Mouse (Mus musculus): Measurements from ENCODE around the gene Tet2.

The Tet2 gene

DNA sequence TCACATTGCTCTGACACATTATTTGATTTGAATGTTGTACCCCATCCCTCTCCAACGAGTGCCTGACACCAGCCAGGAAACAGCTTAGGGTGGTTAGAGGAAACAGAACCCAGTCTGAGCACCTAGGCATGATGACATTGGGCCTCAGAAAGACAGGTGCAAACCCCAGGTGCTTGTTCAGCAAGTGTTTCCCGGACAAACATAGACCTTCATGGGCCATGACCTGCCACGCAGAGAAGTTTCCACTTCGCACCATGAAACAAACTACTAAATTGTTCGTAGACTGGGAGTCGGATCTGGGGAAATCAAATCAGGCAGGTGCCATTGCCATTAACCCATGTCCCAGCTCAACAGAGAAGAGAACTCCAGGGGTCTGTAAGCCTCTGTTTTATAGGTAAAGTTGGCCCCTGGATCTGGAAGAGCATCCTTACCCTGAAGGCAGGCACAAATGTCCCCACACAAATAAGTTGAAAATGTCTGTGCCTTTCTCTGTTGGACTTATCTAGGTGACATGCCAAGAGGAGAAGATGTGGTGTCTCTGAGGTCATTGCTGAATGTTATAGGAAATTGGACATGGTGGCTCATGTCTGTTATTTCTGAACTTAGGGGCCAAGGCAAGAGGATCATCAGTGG is 109.7 kb downstream of the Tet2 start:
- DNase-seq = no peak

DNA sequence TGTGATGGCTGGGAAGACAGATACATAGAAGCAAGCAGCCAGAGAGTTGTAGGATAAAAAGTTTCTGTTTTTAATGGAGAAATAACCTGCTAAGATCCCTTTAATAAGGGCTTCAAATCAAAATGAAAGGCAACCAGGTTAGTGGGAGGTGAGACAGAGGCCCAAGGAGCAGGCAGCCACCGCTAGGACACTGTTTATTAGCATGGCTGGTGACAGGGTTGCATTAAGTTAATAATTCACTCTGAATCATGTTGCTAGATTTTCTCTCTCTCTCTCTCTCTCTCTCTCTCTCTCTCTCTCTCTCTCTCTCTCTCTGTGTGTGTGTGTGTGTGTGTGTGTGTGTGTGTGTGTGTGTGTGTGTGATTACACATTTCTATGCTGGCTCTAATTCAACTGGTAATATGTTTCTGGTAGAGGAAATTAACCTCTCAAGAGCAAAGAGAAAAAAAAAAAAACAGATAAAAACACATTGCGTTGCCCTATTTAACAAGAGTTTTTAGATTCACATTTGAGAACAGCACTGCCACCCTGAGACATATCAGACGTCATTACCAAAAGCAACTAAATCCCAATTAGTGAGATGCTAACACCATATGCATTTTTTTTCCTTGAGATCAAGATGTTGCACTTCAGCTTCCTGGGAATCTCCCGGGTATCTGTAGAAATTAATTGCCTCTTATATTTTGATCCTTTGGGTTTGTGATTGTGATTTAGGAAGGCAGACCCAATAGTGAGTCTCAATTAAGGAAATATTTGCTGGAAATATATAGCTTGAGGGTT is 115.4 kb downstream of the Tet2 start:
- no peak for DNase-seq

DNA sequence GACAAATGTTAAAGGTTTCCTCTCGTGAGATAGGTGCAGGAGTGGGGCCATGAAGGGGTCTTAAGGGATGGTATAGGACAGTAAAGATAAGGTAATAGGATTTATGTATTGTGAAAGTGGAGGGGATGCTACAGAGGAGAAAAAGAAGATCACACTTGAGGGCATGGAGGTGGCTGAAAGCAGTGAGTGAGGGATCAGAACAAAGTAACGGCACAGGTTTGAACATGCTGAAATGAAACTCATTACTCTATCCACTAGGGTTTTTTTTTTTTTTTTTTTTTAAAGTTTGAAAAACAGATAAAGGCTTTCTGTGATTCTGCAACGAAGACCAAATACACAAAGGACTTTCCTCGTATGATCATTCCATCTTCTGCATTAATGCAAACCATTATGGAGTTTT is 116.9 kb downstream of the Tet2 start:
- no peak for DNase-seq

DNA sequence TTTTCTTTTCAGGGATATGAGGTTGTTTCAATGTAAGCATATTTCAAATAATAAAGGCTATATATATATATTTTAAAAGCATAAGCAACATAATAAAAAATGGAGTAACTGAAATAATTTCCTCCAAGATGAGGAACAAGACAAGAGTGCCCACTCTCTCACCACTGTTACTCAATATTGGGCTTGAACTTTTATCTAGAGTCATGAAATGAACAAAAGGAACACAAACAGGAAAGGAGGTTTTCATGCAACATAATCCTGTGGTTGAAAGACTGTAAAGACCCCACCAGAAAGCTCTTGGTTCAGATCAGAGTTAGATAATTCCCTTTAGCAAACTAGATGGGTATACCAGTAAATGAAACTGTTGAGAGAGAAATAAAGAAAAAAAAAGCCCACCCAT is 121.9 kb downstream of the Tet2 start:
- DNase-seq = no peak

DNA sequence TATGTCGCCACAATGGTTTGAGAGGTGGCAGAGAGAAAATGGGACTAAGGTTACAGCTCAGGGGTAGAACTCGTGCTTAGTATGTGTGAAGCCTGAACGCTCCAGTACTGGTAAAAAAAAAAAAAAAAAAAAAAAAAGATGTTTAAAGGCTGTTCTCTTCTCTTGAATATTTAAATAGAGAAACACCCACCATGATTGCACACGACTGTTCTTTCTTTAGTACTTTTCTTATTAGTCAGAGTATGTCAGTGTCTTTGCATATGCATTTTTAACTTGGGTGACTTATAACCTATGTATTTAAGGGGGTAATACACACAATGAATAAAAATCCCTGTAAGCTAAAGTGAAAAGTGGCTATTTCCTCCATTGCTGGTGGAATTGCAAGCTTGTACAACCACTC is 130.2 kb downstream of the Tet2 start:
- no peak for DNase-seq
